Mouse (Mus musculus): ENCODE results near the gene Crp.

Gene Crp

GRCm38 (mm10) chr1:172697844-172698243 lies at the start of gene Crp:
TSS of gene Crp (plus strand) at chr1:172698055.
- no peak for DNase-seq (ENCODE audit: low spot score in 2 of 2)

DNA sequence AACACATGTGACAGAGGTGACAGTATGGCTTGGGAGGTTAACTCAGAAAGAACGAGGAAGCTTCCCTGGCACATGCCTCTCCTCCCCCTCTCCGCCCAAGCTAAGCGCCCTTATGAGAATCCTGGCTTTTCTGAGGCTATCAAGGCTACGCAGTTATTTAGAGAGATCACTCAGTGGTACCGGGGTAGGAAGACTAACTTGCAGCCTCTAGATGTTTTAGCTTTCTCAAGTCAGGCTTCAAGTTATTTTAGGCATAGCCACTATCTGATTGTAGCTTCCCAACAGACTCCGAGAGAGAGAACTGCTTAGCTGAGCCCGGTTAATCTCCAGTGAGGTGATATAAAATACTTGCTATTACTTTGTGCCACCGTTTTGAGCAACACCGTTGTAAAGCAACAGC lies 48.5 kb upstream of the Crp start:
- no peak for DNase-seq (ENCODE audit: low spot score in 2 of 2)

DNA sequence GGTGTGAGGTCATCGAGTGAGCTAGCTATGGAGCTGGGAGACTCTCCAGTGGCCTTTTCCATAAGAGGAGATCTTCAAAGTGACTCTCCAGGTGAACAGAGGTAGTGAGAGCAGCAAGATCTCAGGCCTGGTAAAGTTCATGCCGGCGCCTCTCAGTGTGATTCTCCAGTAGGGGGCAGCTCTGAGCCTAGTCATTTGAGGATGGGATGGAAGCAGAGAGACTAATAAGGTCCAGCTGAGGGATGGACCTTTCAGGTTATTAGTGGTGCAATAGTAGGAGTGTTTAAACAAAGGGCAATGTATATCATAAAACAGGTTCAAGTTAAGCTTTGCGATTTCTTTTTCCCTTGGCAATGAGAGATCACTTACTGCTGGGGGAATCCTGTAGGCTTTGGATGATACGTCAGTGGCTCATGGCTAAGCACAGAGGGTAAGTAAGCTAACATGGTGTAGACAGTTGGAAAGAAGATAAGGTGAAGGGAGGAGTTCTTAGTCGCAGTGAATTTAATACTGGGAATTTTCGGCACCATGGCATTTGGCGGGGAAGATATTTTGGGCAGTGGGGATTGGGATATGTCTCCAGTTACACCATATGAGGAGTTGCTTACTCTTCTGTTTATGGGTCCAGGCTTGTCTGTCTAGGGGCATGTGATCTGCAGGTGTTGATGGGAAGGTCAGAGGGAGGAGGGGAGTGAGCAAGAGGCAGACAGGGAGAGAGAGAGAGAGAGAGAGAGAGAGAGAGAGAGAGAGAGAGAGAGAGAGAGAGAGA lies 47.2 kb upstream of the Crp start:
- no peak for DNase-seq (ENCODE audit: low spot score in 2 of 2)

GRCm38 (mm10) chr1:172651288-172651987 lies 46.4 kb upstream of the Crp start:
- no peak for DNase-seq (ENCODE audit: low spot score in 2 of 2)

GRCm38 (mm10) chr1:172652040-172652662 lies 45.7 kb upstream of the Crp start:
- no peak for DNase-seq (ENCODE audit: low spot score in 2 of 2)

- DNase-seq (ENCODE audit: low spot score in 2 of 2): no peak
Observed at GRCm38 (mm10) chr1:172653900-172654299, 44.0 kb upstream of the Crp start.

DNA sequence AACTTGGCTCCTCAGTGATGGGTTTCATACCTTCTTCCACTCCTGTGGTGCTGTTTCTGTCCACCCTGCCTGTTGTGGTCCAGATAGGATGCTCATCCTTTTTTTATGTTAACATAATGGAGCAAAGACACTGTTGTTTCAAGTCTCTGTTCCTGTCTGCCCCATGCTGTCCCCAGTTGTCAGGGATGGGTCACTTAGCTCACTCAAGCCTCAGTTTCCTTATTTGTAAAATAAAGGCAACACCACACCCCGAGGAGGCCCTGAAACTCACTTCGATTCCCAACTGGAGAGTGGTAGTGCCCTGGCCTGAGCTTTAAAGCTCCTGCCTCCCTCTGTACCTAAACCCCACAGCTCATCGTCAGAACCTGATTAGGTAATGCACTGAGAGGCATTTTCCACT lies 40.6 kb upstream of the Crp start:
- DNase-seq (ENCODE audit: low spot score in 2 of 2): no peak

DNA sequence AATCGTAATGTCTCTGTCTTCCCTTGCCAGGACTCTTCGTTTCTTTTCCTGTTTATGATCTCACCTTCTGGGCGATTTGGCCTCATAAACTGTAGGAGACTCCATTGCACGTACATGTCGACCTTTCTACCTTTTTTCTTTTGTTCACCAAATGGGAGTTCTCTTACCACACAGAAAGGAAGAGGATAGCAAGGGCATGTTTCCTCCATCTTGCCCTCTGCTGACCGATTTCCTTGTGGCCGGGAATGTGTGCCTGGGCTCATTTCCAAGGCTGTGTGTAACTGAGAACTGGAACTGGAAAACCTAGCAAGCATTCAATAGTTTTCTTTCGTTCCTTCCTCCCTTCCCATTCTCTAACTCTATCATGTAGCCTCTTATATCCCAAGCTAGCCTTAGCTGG lies 38.2 kb upstream of the Crp start:
- no peak for DNase-seq (ENCODE audit: low spot score in 2 of 2)

DNA sequence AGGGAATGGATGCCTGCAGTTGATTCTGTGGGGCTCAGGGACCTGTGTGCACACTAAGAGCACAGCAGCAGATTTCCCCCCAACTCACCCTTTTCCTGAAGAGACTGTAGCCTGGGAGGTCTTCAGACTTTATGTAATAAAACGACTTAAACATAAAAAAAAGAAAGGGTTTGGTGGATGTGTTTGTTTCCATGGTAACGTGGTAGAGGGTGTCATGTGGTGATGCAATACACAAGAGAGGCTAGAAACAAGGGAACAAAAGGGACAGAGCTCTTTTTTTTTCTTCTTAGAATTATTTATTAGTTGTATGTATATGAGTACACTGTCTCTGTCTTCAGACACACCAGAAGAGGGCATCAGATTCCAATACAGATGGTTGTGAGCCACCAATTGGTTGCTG lies 32.4 kb upstream of the Crp start:
- DNase-seq (ENCODE audit: low spot score in 2 of 2): no peak

GRCm38 (mm10) chr1:172667597-172667996 lies 30.3 kb upstream of the Crp start:
- no peak for DNase-seq (ENCODE audit: low spot score in 2 of 2)

GRCm38 (mm10) chr1:172670716-172671115 lies 27.1 kb upstream of the Crp start:
- no peak for DNase-seq (ENCODE audit: low spot score in 2 of 2)

DNA sequence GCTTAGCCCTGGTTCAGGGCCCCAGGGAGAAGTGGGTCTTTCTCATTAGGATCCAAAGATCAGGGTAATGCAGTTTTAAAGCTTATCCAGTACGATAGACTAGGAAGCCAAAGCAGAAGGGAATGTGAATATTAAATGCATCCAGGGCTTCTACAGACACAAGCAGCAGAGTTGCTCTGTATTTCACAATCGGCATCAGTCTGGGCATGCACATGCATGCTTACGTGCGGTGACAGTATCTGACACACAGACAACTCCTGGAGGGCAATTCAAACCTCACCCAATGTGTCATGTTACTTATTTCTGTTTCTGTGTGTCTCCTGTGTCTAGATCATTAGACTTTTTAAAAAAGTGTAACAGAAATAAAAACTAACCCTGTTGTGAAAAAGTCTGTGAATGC lies 17.1 kb upstream of the Crp start:
- DNase-seq (ENCODE audit: low spot score in 2 of 2): no peak

- DNase-seq (ENCODE audit: low spot score in 2 of 2): no peak
Observed at GRCm38 (mm10) chr1:172683551-172683950, 14.3 kb upstream of the Crp start.

DNA sequence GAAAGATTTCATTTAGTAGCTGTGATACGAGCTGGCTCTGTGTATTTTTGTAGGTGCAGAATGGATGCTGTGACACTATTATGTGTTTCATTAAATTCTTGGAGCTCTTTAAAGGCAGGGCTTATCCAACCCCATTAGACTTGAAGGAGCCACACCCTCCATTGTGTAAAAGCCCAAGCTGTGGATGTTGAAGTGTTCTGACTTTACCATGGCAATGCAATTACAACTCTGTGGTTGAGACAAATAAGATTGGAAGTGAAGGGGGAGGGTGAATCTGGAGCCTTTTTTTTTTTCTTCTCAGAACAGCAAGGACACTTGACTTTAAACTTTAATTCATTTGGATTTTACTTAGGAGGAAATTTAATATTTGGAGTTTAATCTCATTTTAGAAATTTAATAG lies 13.9 kb upstream of the Crp start:
- no peak for DNase-seq (ENCODE audit: low spot score in 2 of 2)

GRCm38 (mm10) chr1:172685178-172685577 lies 12.7 kb upstream of the Crp start:
- DNase-seq (ENCODE audit: low spot score in 2 of 2): no peak

DNA sequence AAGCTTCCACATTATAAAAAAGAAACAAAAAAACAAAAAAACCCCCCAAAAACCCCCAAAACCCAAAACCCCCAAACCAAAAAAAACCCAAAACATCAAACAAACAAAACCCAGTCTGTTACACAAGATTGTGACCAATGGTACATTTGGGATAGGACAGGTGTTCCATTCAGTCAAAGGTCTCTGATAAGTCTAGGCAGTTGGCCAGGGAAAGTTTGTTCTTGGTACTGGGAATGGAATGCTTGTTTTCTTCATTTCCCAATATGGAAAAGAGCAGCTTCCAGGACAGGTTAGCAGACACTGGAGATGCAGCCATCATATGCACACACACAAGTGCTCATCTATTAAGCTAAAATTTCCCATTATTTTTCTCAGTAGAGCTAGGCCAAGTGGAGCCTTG lies 433 bp upstream of the Crp start:
- no peak for DNase-seq (ENCODE audit: low spot score in 2 of 2)

DNA sequence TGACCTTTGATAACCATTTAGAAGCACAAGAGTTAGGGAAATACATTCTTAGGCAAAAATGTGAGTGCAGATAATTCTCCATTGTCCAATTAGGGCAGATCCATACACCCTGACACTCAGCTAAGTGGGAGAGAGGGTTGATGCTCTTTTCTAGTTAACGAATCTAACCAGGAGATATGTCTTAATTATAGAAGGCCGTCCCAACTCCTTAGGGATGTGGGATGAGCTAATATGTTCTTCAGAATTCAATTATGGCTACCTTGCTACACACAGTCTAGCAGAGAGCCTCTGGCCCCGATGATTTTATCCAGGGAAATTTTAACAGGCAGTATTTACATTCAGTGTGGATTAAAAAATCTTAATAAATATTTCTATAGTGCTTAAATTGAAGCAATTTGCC lies 3.0 kb downstream of the Crp start:
- no peak for DNase-seq (ENCODE audit: low spot score in 2 of 2)

- DNase-seq (ENCODE audit: low spot score in 2 of 2): no peak
Observed at GRCm38 (mm10) chr1:172701381-172701780, 3.5 kb downstream of the Crp start.

- no peak for DNase-seq (ENCODE audit: low spot score in 2 of 2)
Observed at GRCm38 (mm10) chr1:172701901-172702300, 4.0 kb downstream of the Crp start.

DNA sequence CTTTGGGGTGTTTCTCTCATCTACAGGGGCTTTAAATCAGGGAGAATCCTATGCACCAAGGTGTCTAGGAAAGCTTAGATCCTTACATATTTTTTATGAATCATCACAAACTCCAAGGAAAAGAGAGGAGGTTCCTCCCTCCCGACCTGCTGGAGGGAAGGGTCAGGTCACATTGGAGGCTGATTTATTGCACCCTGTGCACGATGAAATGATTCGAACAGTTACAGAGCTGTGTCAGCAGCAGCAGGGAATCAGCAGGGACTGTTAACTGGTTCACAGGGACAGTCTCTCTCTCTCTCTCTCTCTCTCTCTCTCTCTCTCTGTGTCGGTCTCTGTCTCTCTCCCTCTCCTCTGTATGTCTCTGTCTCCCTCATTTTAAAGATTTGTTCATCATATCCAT lies 6.9 kb downstream of the Crp start:
- DNase-seq (ENCODE audit: low spot score in 2 of 2): no peak

- no peak for DNase-seq (ENCODE audit: low spot score in 2 of 2)
Observed at GRCm38 (mm10) chr1:172706243-172706642, 8.4 kb downstream of the Crp start.

- DNase-seq (ENCODE audit: low spot score in 2 of 2): no peak
Observed at GRCm38 (mm10) chr1:172709788-172710350, 12.0 kb downstream of the Crp start.

DNA sequence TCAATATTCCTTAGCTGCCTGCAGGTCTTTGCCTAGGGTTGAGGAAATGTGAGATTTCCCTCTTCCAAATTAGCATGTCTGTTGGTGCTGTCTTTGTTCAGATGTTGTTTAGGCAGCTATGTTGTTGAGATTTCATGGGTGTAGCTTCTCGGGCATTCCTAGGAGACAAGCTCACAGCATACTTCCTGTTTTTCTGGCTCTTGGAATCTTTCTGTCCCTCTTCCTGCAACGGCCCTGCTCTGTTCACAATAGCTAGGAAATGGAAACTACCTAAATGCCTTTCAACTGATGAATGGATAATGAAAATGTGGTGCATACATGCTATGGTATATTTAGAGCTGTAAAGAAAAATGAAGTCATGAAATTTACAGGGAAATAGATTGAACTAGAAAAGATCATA lies 13.5 kb downstream of the Crp start:
- DNase-seq (ENCODE audit: low spot score in 2 of 2): no peak
